Mouse (Mus musculus): ENCODE measurements around the gene Cacnb2. TPM values are rescaled to one million over a fixed set of nuclear protein-coding genes. Genes with fewer than 3 reads are reported as not detected.

The Cacnb2 gene
- total RNA-seq, 1 experiment from 2014 or later = 15.8 TPM

DNA sequence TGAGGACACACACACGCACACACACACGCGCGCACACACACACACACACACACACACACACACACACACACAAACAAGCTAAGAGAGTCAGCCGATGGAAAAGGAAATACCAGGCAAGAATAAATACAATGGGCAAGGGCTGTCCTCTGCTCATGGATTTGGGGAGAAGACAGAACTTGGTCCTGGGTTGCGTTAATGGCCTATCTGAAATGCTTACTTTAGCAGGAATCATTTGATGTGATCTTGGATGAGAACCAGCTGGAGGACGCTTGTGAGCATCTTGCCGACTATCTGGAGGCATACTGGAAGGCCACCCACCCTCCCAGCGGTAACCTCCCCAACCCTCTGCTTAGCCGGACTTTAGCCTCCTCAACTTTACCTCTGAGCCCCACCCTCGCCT is 381.1 kb downstream of the Cacnb2 start:
- ATAC-seq (replicated peaks in 1 of 2; ENCODE audit: insufficient read depth in 1 of 2, low FRiP score in 2 of 2, low TSS enrichment in 1 of 2, low read depth in 1 of 2, poor library complexity in 2 of 2, severe bottlenecking in 2 of 2) = no peak

DNA sequence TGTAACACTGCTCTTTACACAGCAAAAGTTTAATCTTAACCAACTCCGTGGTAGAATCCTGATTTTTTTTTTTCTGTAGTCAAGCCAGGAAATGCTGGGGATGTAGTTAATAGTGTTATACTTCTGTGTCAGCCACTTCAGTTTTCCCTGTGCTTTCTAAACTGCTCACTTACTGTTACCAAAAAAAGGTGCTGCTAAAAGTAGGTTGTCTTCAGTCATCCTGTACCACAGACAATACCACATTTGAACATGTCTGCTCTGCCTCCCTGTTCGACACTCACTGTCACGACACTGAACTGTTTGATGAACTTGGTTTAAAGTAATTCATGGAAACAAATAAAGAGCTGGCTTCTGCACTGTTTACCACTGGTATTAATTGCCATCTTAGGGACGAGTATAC is 385.6 kb downstream of the Cacnb2 start:
- no peak for ATAC-seq (replicated peaks in 1 of 2; ENCODE audit: insufficient read depth in 1 of 2, low FRiP score in 2 of 2, low TSS enrichment in 1 of 2, low read depth in 1 of 2, poor library complexity in 2 of 2, severe bottlenecking in 2 of 2)

DNA sequence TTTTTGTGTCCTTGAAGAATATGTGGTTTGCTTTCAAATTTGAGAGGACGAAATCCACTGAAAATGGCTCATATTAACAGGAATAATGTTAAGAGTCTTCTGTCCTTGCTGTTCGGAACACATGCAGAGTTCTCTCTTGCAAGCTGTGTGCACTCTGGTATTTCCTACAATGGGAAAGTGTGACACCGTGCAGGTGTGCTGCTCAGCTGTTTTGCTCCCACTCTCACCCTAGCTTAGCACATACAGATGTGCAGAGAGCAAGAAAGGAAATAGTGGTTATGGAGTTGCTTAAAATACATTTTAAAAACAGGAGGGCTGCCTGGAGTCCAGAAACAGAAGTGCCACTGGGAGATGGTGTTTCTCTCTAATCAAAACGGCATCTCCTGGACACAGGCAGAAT is 386.5 kb downstream of the Cacnb2 start:
- ATAC-seq (replicated peaks in 1 of 2; ENCODE audit: insufficient read depth in 1 of 2, low FRiP score in 2 of 2, low TSS enrichment in 1 of 2, low read depth in 1 of 2, poor library complexity in 2 of 2, severe bottlenecking in 2 of 2) = no peak

DNA sequence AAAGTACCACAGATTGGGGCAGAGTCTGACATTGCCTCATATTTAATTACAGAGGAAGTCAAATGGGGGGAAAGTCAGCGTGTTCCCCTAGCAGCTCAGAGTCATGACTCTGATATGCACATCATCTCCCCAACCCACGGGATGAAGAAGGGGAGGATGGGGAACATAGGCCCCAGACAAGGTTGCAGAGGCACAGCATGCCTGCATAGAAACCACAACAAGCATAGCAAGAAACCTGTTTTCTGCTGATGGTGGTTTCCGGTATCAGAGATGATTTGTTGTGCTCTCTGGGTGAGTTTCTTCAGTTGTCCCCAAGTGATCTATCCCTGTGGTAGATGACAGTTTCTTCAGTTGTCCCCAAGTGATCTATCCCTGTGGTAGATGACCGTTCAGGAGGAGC is 389.6 kb downstream of the Cacnb2 start:
- no peak for ATAC-seq (replicated peaks in 1 of 2; ENCODE audit: insufficient read depth in 1 of 2, low FRiP score in 2 of 2, low TSS enrichment in 1 of 2, low read depth in 1 of 2, poor library complexity in 2 of 2, severe bottlenecking in 2 of 2)

GRCm38 (mm10) chr2:14996036-14996435 is 393.1 kb downstream of the Cacnb2 start:
- ATAC-seq (replicated peaks in 1 of 2; ENCODE audit: insufficient read depth in 1 of 2, low FRiP score in 2 of 2, low TSS enrichment in 1 of 2, low read depth in 1 of 2, poor library complexity in 2 of 2, severe bottlenecking in 2 of 2) = no peak

DNA sequence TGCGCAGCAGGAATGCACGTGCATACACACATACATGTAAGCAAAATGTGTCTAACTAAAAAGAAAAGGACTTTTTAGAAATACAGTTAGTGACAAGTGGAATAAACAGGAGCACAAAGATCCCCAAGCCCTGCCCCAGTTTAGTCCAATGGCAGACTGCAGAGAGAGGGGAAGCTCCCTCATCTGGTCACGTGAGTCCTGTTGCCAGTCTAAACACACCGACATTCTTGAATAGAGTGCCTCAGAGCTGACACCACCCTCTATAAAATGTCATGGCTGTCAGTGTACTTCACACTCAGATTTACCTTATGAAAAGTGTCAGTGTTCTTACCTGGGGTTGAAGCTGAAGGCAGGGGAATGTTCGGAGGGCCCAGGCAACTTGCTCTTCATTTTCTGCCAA is 394.9 kb downstream of the Cacnb2 start:
- no peak for ATAC-seq (replicated peaks in 1 of 2; ENCODE audit: insufficient read depth in 1 of 2, low FRiP score in 2 of 2, low TSS enrichment in 1 of 2, low read depth in 1 of 2, poor library complexity in 2 of 2, severe bottlenecking in 2 of 2)

DNA sequence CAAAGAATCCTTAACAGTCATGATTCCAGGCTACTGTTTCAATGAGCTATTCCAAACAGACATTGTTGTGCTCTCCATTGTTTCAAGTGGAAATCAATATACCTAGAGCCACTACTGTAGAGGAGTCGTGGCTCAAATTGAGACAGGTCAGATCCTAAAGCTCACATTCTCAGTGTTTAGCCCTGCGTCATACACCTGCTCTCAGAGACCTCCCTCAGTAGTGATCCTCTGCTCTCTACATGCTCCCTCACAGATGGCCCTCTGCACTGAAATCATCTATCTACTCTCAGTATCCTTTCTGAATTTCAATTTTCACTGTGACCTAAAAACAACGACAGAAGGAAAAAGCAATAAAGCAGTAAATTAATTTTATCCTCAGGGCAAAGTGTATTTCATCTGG is 404.6 kb downstream of the Cacnb2 start:
- ATAC-seq (replicated peaks in 1 of 2; ENCODE audit: insufficient read depth in 1 of 2, low FRiP score in 2 of 2, low TSS enrichment in 1 of 2, low read depth in 1 of 2, poor library complexity in 2 of 2, severe bottlenecking in 2 of 2) = no peak

DNA sequence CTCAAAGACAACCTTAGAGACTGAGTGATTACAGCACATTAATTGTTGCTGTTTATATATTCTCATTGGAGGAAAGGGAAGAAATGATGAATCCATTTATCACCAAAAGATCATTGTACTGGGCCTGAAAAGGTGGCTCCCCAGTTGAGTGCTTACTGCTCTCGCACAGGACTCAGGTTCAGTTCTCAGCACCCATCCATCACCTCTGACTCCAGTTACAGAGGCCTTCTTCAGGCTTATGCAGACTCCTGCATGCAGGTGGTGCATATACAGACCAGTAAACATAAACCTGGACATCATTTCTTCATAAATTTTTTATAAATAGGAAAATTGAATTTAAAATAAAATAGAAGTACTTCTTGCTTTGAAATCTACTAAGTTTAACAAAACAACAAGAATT is 405.2 kb downstream of the Cacnb2 start:
- no peak for ATAC-seq (replicated peaks in 1 of 2; ENCODE audit: insufficient read depth in 1 of 2, low FRiP score in 2 of 2, low TSS enrichment in 1 of 2, low read depth in 1 of 2, poor library complexity in 2 of 2, severe bottlenecking in 2 of 2)

DNA sequence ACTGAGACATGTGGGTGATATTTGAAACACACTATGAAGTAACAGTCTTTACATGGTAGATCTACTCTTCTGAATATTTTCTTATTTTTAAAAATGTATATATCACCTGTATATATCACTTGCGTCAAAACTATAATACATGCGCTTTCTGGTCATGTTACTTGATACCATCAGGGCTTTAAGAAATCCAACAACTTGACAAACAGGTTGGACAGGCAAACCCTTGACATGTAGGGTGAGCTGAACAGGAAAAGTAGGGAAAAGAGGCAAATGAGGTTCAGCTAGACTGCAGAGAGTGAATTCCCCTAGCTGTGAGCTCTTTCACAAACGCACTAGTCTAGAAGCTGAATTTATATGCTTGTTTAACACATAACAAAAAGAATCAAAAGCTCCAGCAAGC is 423.9 kb downstream of the Cacnb2 start:
- ATAC-seq (replicated peaks in 1 of 2; ENCODE audit: insufficient read depth in 1 of 2, low FRiP score in 2 of 2, low TSS enrichment in 1 of 2, low read depth in 1 of 2, poor library complexity in 2 of 2, severe bottlenecking in 2 of 2) = no peak

- no peak for ATAC-seq (replicated peaks in 1 of 2; ENCODE audit: insufficient read depth in 1 of 2, low FRiP score in 2 of 2, low TSS enrichment in 1 of 2, low read depth in 1 of 2, poor library complexity in 2 of 2, severe bottlenecking in 2 of 2)
Measured at GRCm38 (mm10) chr2:15027816-15028215, 424.9 kb downstream of the Cacnb2 start.

Other genes starting within 250 kb of the Cacnb2 start
- not detected in 2 replicates for gene Slc39a12, start 214.8 kb upstream of the Cacnb2 start, total RNA-seq (2017)